Mouse (Mus musculus): ENCODE measurements around the gene Thumpd3.

Thumpd3 gene

GRCm38 (mm10) chr6:113077569-113078030 lies 31.6 kb downstream of the Thumpd3 start:
- no peak for DNase-seq (ENCODE audit: low spot score in 2 of 2)

- peak; percentile 26 to 49 for DNase-seq (ENCODE audit: low spot score in 2 of 2)
Measured at GRCm38 (mm10) chr6:113078031-113078721, 32.2 kb downstream of the Thumpd3 start.

- DNase-seq (ENCODE audit: low spot score in 2 of 2) = peak in 1 of 2 experiments; percentile 16
Measured at GRCm38 (mm10) chr6:113079492-113079891, 33.5 kb downstream of the Thumpd3 start.

DNA sequence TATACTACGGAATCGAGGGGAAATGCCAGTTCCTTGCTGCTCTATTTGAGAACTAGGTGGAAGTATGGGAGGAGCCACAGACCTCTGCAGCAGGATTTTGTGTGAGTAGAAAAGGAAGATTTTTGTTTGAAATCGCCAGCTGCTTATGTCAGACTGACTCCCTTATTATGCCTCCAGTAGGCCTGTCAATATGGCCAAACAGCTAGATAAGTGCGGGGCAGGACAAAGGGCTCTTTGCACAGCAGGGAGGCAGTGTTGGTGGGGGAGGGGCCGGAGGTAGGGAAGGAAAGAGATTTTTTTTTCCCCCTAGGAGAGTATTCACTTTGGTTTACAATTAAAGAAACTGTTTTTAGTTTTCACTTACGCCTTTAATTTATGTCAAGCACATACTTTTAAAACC lies 36.2 kb downstream of the Thumpd3 start:
- no peak for DNase-seq (ENCODE audit: low spot score in 2 of 2)

- DNase-seq (ENCODE audit: low spot score in 2 of 2) = no peak
Measured at GRCm38 (mm10) chr6:113084590-113084989, 38.6 kb downstream of the Thumpd3 start.

- no peak for DNase-seq (ENCODE audit: low spot score in 2 of 2)
Measured at GRCm38 (mm10) chr6:113093206-113093605, 47.2 kb downstream of the Thumpd3 start.

DNA sequence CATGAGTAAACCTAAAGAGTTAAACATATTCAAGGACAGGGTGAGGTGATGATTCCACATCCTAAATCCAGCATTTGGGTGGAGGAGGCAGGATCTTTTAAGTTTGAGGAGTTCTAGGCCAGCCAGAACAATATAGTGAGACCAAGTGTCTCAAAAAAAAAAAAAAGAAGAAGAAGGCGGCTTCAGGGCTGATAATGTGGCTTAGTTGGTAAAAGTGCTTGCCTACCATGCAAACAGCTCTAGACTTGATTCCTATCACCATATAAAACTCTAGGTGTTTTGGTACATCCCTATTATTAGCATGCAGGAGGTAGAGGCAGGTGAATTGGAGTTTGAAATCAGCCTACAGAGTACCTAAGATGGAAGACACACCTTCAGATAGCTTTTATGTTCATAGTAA lies 49.5 kb downstream of the Thumpd3 start:
- DNase-seq (ENCODE audit: low spot score in 2 of 2) = no peak

DNA sequence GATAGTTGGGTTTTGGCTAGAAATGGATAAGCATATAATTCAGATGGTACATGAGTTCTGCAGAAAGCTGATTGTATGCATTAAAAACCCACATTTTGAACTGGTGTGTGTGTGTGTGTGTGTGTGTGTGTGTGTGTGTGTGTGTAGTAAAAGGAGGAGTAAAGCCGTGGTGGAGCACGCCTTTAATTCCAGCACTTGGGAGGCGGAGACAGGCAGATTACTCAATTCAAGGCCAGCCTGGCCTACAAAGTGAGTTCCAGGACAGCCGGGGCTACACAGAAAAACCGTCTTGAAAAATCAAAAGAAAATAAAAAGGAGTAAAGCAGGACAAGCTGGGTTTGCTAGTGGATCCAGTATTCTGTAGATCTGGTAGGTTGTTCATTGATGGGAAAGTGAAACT lies 51.6 kb downstream of the Thumpd3 start:
- no peak for DNase-seq (ENCODE audit: low spot score in 2 of 2)

- peak; percentile 74 to 77 for DNase-seq (ENCODE audit: low spot score in 2 of 2)
Measured at GRCm38 (mm10) chr6:113099640-113100289, 53.7 kb downstream of the Thumpd3 start.

GRCm38 (mm10) chr6:113102541-113102940 lies 56.5 kb downstream of the Thumpd3 start:
- DNase-seq (ENCODE audit: low spot score in 2 of 2) = no peak

GRCm38 (mm10) chr6:113103765-113104164 lies 57.7 kb downstream of the Thumpd3 start:
- DNase-seq (ENCODE audit: low spot score in 2 of 2) = no peak

DNA sequence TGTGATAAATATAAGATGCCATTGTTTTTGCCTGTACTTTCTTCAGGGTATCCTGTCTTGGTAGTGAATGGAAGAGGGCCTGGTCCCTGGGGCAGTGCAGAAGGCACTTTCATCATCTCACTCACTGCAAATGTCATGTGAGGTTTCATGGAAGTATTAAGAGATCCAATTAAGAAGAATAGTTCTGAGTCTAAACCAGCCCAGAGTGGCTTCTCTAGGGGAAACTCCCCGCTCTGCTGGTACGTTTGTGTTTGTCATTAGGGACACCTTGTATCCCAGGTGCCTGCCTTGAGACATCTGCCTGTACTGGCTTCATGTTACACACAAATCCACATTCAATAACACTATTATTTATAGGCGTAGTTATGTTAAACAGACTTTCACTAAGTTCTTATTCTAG lies 63.4 kb downstream of the Thumpd3 start:
- no peak for DNase-seq (ENCODE audit: low spot score in 2 of 2)

GRCm38 (mm10) chr6:113109956-113110355 lies 63.9 kb downstream of the Thumpd3 start:
- DNase-seq (ENCODE audit: low spot score in 2 of 2) = no peak

Data from frontal cortex, postnatal 14 days (tissue).